Mouse (Mus musculus): ENCODE data around the gene Samhd1. TPM values are rescaled to one million over a fixed set of nuclear protein-coding genes. Genes with fewer than 3 reads are reported as not detected.

Samhd1 gene
- total RNA-seq, 2 experiments from 2014 or later = 60.4 to 90.6 TPM

DNA sequence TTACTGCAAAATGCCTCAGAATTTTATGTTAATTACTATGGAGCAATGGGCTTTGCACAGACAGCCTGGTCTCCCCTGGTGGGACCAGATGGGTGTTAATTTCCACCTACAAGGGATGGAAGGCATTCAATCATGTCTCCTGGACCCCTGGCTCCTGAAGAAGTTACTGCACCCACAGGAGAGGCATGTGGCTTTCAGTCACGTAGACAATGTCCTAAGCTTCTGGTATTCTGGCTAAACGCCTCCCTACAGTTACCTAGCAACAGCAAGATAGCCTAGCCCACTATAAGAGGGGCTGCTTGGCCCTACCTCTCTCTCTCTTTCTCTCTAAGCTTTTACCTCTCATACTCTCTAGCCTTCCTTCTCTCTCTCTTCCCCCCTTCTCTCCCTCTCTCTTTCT, 32.8 kb downstream of the Samhd1 start:
- ATAC-seq (replicated peaks; ENCODE audit: poor library complexity) = no peak

DNA sequence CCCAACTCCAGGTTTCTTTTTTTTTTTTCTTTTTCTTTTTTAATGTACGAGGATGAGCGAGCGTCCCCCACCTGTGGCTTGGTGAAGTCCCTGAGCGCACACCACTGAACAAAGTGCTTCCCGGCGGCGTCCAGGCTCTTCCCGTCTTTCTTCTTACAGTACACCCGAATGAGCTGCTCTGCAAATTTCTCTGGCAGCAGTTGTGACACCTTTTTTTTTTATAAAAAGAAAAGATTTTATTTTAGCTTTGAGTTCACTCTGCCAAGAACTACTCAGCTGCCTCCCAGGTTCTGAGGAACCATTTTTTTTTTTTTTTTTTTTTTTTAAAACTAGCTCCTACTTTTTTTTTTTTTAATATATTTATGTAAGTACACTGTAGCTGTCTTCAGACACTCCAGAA, 33.4 kb downstream of the Samhd1 start:
- no peak for ATAC-seq (replicated peaks; ENCODE audit: poor library complexity)

DNA sequence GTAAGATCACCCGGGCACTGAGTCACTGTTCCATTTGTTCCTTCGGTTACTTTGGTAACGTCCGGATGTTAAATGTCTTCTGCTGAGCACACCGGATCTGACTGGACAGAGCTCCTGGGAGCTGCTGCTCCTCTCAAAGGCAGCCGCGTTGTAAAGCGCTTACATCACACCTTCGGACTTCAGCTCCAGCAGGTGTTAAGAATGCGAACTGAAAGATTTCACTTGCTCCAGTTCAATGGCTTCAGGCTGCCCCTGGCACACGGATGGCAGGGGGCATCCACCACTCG, 34.8 kb downstream of the Samhd1 start:
- ATAC-seq (replicated peaks; ENCODE audit: poor library complexity) = no peak

DNA sequence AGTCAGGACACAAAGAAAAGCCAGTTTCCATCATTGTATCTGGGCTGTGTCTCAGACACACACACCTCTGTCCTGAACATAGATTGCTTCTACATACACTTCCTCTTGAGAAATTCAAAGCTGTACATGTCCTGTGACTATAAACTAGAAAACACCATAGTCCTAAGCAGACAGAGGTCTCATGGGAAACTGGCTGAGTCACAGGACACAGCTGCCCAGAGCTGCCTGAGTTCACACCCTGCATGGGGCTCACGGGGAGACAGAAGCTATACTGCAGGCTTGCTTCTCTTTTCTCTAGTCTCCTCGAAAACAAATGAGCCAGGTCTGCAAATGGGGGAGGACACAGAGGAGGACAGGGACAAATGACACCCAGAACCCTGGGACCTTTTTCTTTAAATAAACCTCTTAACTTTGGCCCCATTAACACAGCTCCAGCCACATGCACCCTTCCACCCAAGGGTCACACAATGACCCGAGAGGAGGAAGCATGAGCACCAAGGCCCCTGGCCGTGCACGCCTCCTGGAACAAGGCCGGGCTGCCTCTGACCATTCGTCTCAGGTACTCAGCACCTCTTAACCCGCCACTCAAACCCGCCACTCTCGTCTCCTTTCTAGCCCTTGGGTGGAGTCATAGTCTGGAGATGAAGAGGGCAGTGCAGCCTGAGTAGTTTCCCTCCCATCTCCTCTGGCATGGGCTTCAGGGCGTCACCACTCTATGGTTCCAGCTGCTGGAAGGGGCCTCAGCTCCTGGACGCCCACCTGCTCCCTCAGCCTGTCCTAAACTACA, 35.3 kb downstream of the Samhd1 start:
- ATAC-seq (replicated peaks; ENCODE audit: poor library complexity) = no peak

DNA sequence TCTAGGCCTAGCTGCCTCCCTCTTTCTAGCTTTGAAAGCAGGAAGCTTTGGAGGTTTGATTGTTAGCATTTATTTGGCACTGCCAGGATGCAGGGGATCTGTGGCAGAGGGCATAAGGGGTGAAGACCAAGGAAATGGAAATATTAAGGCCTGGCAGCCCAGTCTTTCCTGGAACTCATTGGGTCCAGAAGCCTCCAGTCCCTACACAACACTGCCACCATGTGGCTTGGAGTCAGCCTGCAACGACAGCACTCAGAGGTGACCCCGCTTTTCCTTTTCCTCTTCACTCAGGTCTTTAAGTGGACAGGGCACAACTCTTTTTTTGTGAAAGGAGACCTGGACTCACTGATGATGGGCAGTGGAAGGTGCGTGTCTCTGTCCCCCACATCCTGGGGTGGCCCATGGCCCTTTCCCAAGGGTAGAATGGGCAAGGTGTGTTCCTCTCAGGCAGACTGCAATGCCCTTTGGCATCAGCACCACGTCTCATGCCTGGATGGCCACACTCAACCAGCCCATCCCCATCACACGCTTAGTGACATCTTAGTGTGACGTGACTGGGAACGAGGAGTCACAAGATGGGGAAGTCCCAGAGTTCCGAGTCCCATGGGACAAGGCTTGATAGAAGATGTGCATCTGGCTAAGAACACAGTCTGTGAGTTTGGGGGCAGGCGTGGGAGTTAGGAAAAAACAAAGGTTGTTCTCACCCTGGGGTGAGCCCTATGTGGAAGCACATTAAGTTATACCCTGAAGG, 39.9 kb downstream of the Samhd1 start:
- peak; percentile 95 for ATAC-seq (replicated peaks; ENCODE audit: poor library complexity)

DNA sequence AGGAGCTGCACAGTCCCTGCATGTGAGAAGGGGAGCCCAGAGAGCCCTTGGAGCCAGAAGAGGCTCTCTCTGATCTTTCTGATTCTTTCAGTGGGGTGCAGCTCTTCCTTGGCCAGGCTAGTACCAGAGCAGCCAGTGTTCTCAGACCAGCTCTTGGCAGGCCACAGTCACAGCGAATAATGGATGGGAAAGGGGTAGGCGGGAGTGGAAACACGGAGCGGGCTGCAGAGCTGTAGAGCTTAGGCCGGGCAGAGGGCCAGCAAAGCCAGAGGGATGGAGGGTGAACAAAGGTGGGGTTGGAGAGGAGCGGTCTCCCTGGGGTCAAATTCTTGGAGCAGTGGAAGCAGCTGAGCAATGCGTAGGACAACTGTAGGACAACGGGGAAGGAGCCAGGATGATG, 43.0 kb downstream of the Samhd1 start:
- ATAC-seq (replicated peaks; ENCODE audit: poor library complexity) = no peak

DNA sequence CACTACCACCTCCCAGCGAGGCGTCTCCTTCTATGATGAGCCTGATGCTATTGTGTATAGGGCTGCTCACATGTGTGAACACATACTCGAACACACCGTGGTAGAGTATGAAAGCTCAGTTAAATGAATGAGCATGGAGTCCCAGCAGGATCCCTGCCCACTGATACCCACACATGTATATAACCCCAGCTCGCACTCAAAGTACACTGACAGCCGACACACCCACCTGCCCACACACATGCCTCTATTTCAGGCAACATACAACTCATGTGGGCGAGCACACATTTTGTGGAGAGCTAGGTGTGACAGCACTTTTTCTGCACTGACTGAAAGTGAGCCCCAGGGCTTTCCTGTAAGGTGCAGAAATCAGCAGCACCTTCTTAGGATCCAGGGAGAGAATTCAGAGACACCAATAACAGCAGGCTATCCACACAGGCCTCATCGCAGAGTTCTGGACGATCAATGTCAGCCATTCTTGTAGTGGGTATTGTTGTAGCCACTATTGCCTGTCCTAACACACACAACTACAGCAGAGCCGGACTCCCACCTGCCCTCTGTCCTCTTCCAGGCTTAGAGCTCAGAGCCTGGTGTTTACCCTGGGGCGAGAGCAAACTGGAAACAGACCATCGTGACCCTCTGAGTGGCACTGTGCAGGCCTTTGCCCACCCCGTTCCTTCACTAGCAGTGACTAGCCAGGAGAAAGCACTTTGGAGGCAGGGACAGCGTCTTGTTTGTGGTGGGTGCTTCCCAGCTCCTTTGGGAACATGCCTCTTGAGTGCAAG, 47.3 kb downstream of the Samhd1 start:
- ATAC-seq (replicated peaks; ENCODE audit: poor library complexity) = no peak

DNA sequence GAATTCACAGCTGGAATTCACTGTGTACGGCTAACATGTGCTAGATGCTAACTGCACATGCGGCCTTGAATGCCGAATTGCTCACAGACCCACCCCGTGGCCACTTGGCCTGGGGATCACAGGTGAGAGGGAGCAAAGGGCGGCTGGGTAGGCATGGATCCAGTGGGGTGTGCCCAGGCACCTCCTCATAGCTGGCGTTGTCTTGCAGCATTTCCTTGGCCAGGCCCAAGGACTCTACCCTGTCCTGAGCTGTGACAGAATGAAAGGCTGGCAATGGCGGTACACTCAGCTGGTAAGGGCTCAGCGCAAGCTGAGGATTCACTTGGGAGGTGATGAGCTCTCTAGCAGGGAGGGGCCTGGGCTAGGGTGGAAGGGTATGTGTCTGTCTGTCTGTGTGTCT, 48.3 kb downstream of the Samhd1 start, which contains the start of gene Tldc2:
Gene Tldc2, plus strand, starts transcription at position 260 of the 400 bp plus-strand sequence.
- no peak for ATAC-seq (replicated peaks; ENCODE audit: poor library complexity)

DNA sequence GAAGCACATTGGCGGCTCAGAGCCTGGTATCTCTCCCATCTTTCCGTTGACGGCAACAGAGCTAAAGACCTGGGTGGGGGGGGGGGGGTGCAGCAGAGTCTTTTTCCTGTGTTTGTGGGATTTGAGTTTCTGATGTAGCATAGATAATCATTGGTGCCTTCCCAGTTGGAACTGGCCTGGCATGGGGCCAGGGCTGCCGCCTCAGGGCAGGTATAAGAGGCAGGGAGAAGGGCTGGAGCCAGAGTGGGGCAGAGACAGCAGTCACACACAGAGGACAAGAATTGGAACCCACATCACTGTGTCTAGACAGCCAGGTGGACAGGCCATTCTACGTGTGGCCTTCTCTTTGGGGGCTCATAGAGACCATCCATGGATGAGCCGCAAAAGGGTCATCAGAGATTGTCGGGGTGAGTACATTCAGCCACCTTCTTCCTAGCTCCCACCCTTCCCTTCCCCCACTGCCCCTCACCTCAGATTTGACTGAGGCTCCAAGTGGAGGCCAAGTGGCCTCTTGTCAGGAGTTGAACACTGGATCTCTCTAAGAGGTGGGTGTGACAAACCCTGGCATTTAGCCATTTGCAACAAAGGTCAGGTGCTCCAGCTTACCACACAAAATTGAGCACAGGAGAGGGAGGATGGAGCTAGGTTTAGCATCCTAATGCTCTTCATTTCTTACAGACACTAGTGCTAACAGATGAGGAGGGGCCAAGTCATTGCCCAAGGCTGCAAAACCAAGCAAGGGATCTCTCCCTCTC, 50.1 kb downstream of the Samhd1 start:
- ATAC-seq (replicated peaks; ENCODE audit: poor library complexity) = no peak

DNA sequence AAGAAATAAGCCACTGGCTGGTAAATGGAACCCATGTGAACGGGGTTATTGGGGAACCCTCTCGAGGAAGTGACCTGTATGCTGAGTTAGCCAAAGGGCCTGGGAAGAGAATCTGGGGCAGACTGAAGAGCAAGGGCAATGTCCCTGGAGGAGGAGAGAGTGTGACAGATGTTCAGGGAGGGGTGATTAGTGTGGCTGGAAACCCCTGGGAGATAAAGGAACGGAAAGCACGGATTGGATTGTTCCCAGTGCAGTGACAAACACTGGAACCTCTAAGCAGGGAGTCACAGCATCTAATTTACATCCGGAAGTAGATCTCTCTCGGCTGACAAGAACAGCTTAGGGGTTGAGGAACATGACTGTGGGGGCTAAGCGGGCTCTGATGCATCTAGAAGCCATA, 53.1 kb downstream of the Samhd1 start:
- ATAC-seq (replicated peaks; ENCODE audit: poor library complexity) = no peak

DNA sequence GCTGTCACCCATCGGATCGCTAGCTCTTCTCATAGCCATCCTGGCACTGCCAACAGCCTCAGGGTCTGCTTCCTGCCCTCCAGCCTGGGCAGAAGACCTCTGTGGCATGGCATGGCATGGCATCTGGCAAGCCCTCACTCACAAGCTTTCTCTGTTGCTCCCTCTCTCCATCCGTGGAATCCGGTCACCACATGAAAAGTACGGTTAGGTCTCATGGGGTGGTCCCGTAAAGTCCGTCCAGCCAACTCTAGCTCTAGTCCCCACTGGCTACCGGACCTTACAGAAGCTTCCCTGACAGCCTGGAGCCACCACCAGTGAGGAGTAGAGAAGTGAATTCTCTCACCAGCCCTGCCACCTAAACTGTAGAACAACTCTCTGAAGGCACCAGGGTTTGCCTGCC, 53.7 kb downstream of the Samhd1 start:
- no peak for ATAC-seq (replicated peaks; ENCODE audit: poor library complexity)

DNA sequence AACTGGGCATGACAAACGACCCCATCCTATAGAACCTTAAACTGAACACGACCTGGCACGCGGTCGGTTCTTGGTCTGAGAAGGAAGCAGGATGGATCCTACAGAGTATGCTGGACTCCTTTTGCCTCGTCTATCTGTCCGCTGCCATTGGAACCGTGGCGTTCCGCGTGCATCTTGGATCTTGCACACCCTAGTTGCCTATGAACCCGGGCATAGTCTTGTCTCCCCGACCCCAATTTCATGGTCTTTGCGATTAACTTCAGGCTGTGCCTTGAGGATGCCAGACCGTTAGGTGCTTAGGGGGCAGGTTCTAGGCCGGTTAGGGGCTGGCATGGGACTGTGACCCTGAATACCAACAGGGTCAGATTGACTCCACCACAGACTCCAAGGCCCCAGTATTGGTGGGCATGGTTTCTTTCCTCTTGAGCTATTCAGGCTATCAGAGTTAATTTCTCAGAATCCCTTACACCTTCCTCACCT, 55.3 kb downstream of the Samhd1 start:
- no peak for ATAC-seq (replicated peaks; ENCODE audit: poor library complexity)

DNA sequence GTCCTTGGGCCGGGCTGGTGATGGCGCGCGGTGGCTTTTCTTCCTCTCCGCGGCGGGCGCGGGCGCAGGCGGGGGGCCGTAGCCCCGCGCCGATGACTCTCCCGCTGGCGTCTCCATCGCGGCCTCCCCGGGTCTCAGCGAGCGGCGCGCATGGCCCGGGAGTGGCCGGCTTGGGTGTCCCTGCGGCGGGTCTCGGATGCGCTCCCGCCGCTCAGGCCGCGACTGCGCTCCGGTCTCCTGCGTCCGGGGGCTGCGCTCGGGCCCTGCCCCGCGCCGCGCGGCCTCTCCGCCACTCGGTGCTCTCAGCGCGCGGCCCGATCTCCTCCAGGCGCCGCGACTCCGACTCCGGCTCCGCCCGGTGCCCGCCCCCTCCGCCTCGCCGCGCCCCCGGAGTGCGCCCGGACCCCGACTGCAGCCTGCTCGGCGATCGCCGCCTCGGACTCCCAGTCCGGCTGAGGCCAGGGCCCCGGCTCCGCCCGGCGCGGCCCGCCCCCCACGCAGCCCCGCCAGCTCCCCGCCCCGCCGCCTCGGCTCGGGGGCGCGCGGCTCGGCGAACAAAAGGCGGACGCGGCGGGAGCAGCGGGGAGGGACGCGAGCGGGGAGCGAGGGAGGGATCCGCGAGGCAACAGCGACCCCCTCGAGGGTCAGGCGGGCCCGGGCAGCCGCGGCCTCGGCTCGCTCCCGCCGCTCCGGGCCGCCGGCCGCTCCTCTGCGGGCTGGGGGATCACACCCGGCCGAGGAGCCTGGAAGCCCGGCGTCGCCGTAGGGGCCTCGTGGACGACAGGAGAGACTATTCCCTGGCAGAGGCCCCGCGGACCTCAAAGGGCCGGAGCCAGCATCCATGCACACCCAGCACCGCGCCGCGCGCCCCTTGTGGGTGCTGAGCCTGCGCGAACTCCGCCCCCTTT, 56.0 kb downstream of the Samhd1 start, which contains the start of gene Soga1:
Gene Soga1, minus strand, starts transcription at position 462 of the 908 bp plus-strand sequence.
- ATAC-seq (replicated peaks; ENCODE audit: poor library complexity) = peak; percentile 41

DNA sequence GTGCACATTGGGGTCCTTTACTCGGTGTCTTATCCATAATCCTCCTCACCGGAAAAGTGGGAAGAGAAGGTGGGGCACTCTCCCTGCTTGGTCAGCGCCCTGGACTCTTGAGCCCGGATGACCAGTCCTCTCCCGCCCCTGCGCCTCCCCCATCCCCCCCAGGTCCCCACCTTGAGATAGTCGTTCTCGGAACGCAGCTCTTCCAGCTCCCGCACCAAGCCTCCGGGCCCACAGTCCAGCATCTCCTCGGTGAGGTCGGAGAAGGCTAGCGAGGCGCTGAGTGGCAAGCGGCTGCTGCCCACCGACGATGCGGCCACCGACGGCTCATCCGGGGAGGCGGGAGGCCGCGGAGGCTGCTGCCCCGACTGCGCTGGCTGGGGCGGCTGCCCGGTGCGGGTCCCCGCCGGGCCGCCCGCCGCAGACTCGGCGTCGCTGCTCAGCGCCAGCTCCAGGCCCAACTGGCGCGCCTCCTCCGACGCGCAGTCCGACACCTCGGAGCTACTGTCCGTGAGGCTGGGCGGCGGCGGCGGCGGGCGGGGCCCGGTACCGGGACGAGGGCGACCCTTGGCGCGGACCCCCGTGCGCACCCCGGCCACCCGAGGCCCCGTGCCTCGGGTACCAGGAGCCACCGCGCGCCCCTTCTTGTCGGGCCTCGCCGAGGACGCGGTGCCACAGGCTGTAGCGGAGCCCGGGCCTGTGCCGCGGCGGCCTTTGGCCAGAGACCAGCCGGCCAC, 56.8 kb downstream of the Samhd1 start:
- ATAC-seq (replicated peaks; ENCODE audit: poor library complexity) = no peak

DNA sequence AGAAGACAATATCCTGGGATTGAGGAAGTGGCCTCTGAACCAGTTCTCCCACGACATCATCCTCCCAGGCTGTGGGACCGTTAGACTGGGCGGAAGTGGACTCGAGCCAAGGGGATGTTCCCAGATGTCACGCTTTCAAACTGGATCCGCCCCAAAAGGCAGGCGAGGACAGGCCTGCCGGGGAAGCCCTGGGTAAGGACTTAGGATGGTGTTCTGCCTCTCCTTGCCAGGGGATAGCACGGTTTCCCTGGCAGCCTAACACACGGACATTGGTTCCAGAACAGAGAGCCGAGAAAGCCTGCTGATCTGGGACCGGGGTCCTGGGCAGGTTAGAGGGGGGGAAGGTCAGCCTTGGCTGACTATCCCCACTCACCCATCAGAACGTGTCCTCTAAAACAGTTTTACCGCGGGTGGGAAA, 57.4 kb downstream of the Samhd1 start:
- ATAC-seq (replicated peaks; ENCODE audit: poor library complexity) = peak; percentile 59

DNA sequence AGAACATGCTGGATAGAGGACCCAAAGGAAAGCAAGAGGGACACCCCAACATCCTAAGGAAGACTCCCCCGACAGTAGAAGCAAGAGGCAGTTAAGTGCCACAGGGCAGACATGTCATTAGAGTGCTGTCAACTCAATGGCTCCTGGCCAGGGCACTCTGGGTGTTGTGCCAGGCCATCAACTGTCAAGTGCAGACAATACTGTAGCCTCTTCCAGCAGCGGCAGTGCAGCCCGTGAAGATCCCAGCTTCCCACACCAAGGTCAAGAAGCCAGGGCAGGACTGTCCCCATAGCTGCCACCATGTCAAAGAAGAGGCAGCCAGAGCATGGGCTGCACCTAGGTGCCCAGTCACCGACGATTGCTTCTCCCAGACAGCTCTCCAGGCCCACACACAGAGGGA, 57.9 kb downstream of the Samhd1 start:
- ATAC-seq (replicated peaks; ENCODE audit: poor library complexity) = peak; percentile 13

DNA sequence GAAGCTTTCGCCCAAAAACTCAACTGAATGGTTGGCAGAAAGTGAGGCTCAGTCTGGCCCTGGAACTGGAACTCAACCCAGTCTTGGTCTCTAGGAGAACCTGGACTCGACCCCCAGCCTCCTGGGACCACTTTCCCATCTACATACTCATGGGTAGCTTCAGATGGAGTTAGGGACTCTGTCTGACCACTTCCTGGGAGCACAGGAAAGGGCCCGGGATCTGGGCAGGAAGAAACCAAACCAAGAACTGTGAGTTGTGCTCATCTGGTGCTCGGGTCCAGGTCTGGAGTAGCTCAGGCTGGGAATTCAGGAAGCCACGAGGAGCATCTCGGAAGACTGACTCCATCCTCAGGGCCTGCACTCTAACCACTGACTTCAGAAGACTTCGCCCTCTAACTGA, 58.5 kb downstream of the Samhd1 start:
- ATAC-seq (replicated peaks; ENCODE audit: poor library complexity) = no peak

DNA sequence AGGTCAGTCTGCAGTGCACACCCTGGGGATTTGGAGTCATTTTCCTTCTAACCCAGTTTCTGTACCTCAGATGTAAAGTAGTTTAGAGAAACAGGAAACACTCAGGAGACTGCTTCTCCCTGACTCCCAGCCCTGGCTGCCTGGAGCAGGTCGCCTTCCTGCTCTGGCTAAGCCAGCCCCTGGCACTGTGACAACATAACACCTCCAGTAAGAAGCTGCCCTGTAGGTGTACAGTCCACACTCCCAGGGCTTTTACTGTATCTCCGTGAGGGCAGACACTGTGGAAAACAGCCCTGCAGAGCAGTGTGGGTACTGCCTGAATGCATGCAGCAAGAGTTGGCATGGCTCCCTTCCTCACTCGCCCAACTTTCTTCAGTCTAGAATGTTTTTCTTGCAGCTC, 59.4 kb downstream of the Samhd1 start:
- ATAC-seq (replicated peaks; ENCODE audit: poor library complexity) = no peak

DNA sequence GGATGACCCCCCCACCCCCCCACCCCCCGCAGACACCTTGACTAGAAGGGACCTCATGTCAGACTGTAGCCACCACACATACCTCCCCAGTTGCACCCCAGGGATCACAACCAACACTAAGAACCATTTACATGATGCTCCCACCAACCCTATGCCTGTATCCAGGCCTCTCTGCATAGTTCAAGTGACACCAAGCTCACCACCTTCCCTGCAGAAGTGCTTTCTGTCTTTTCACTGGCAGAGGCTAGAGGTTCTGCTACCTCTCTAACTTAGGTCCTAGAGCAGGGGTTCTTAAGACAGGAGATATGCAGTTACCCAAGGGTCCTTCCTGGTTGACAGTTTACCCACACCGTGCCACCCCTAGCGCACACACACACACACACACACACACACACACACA, 59.8 kb downstream of the Samhd1 start:
- ATAC-seq (replicated peaks; ENCODE audit: poor library complexity) = no peak
